Mouse (Mus musculus): ENCODE data around the gene Tmem52.

DNA sequence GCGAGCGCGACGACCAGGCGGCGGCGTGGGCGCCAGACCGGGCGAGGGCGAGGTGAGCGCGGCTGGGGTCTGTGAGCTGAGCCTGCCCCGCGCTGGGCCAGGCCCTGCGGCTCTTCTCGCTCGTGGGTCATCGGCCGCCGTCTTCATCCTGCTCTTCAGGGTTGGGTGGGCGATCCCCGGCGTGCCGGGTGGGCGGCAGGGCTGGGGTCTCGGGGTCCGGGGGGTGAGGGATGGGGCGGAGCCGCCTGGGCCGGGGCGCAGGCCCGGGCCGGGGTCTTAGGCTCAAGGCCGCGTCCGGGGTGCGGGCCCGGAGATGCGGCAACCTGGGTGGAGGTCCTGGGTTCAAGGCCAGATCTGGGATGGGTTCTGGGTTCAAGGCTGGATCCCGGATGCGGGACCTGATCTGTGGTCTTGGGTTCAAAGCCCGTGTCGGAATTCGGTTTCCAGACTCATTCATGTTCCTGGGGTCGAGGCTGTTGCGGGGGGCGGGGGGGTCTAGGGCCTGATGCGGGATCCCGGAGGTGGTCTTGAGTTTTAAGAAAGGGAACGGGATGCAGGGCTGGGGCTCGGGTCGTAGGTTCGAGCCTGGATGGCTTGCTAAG lies 22.7 kb downstream of the Tmem52 start:
- no peak for TF ChIP-seq HCFC1 (IDR thresholded peaks at IDR 0.05; ENCODE audit: borderline replicate concordance, insufficient read depth, low read length)
- TF ChIP-seq CHD2 (IDR thresholded peaks at IDR 0.05; ENCODE audit: low read depth, low read length): no peak
- no peak for TF ChIP-seq MAFK (IDR thresholded peaks at IDR 0.05; ENCODE audit: insufficient read depth, low read depth, low read length)
- no peak for TF ChIP-seq ZC3H11A (IDR thresholded peaks at IDR 0.05; ENCODE audit: borderline replicate concordance, low read depth, low read length)
- no peak for TF ChIP-seq ZNF384 (IDR thresholded peaks at IDR 0.05; ENCODE audit: low read depth, low read length)
